Mouse (Mus musculus) CH12.LX (cell line): ENCODE results near the gene Gm20390.

Experiments
- CTCF ChIP-seq, 2 experiments: IDR thresholded peaks in 1 of 2; conservative IDR thresholded peaks in 1 of 2; 2 replicates each; pipeline ENCODE4 v1.5.1; 2011 to 2012; ENCODE audit warnings: low read depth in 2 of 2, low read length in 2 of 2, improper control_type of control experiment in 1 of 2, inconsistent platforms in 1 of 2, mild to moderate bottlenecking in 1 of 2, moderate library complexity in 1 of 2
- E2F4 ChIP-seq: IDR thresholded peaks from 2 replicates; pipeline ENCODE4 v1.6.1; 2011; ENCODE audit warnings: low read depth, low read length, improper control_type of control experiment; ENCODE audit not compliant: insufficient replicate concordance
- HCFC1 ChIP-seq: IDR thresholded peaks from 2 replicates; pipeline ENCODE4 v1.6.1; 2012; ENCODE audit warnings: low read depth, mild to moderate bottlenecking, inconsistent platforms, low read length, improper control_type of control experiment
- JUND ChIP-seq: conservative IDR thresholded peaks from 2 replicates; pipeline ENCODE4 v1.6.1; 2011; ENCODE audit warnings: low read depth, low read length, improper control_type of control experiment
- KAT2A ChIP-seq: IDR thresholded peaks from 2 replicates; pipeline ENCODE4 v1.6.1; 2012; ENCODE audit warnings: low read length, improper control_type of control experiment, inconsistent platforms; ENCODE audit not compliant: insufficient replicate concordance
- MAFK ChIP-seq: IDR thresholded peaks from 2 replicates; pipeline ENCODE4 v1.6.1; 2011; ENCODE audit warnings: low read length, improper control_type of control experiment; ENCODE audit not compliant: insufficient replicate concordance
- MAX ChIP-seq: IDR thresholded peaks from 2 replicates; pipeline ENCODE4 v1.6.1; 2011; ENCODE audit warnings: low read length, improper control_type of control experiment
- MXI1 ChIP-seq: IDR thresholded peaks from 2 replicates; pipeline ENCODE4 v1.6.1; 2011; ENCODE audit warnings: mild to moderate bottlenecking, low read depth, low read length, improper control_type of control experiment
- POLR2A ChIP-seq: IDR thresholded peaks from 2 replicates; pipeline ENCODE4 v1.6.1; 2011; ENCODE audit warnings: low read depth, mild to moderate bottlenecking, improper control_type of control experiment, low read length
- SMC3 ChIP-seq: IDR thresholded peaks from 2 replicates; pipeline ENCODE4 v1.6.1; 2011; ENCODE audit warnings: low read depth, low read length, improper control_type of control experiment
- USF1 ChIP-seq: IDR thresholded peaks from 2 replicates; pipeline ENCODE4 v1.6.1; 2014; ENCODE audit warnings: low read depth, mild to moderate bottlenecking, inconsistent platforms, low read length, improper control_type of control experiment
- ZC3H11A ChIP-seq: IDR thresholded peaks from 2 replicates; pipeline ENCODE4 v1.6.1; 2012; ENCODE audit warnings: low read depth, mild to moderate bottlenecking, inconsistent platforms, low read length, improper control_type of control experiment
- ZKSCAN1 ChIP-seq: IDR thresholded peaks from 2 replicates; pipeline ENCODE4 v1.6.1; 2012; ENCODE audit warnings: low read depth, inconsistent platforms, low read length, improper control_type of control experiment, borderline replicate concordance

DNA sequence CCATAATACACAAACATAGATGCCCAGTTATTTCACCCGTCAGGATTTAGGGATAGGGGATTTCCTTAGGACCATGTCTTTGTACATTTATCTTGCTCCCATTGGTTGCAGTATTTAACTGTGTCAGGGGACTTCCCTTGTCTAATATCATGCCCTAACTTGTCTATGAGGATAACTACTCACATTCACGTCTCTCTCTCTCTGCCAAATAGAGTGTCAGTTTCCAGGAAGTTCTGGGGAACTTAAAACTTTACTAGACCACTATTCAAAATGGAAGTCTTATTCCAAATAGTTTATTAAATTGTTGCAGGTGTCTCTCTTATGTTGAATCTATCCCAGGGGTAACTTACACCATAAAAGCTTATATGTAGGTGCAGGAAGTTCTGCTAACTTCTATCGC lies 56.5 kb downstream of the Gm20390 start:
- TF ChIP-seq CTCF (conservative IDR thresholded peaks at IDR 0.05 in 1 of 2, IDR thresholded peaks at IDR 0.05 in 1 of 2; ENCODE audit: low read depth in 2 of 2, low read length in 2 of 2) (no peak), USF1 (no peak), POLR2A (no peak), KAT2A (no peak), MAX (no peak), HCFC1 (no peak), ZKSCAN1 (no peak), MXI1 (no peak), MAFK (0 out of 2 replicates have a peak, but pooled peaks have one; percentile 17), JUND (0 out of 2 replicates have a peak, but pooled peaks have one; percentile 20), SMC3 (no peak), E2F4 (0 out of 2 replicates have a peak, but pooled peaks have one; percentile 18), ZC3H11A (no peak)
